Mouse (Mus musculus) midbrain, postnatal 0 days (tissue): Measurements from ENCODE around the gene Map3k6. TPM values are rescaled to one million over a fixed set of nuclear protein-coding genes. Genes with fewer than 3 reads are reported as not detected.
A peak's percentile ranks its signal among the peaks of the same experiment; 100 is the strongest.

ENCODE experiments used
- ATAC-seq: fragments of 200-750 bp; cut with Nextera tagmentation; 2 replicates; pipeline ENCODE4 v1.8.0; 2017; ENCODE audit warnings: moderate number of reproducible peaks, mild to moderate bottlenecking, moderate TSS enrichment, moderate library complexity; ENCODE audit not compliant: low FRiP score
- DNase-seq: peaks from one replicate; pipeline ENCODE4 v3.0.0-alpha.2; 2015; ENCODE audit warnings: low spot score
- H3K27ac ChIP-seq: fragments of 300-500 bp; sonication (generic); 2 replicates; pipeline ENCODE4 v1.5.1; 2014; ENCODE audit warnings: low read depth, mild to moderate bottlenecking, low read length, mixed read lengths
- H3K27me3 ChIP-seq: fragments of 300-500 bp; sonication (generic); 2 replicates; pipeline ENCODE4 v1.6.1; 2014; ENCODE audit warnings: low read length, control low read depth, mixed read lengths; ENCODE audit not compliant: insufficient read depth
- H3K36me3 ChIP-seq: fragments of 300-500 bp; sonication (generic); 2 replicates; pipeline ENCODE4 v1.6.1; 2014; ENCODE audit warnings: low read length, control low read depth, mixed read lengths; ENCODE audit not compliant: insufficient read depth
- H3K4me1 ChIP-seq: fragments of 300-500 bp; sonication (generic); 2 replicates; pipeline ENCODE4 v1.6.1; 2014; ENCODE audit warnings: mild to moderate bottlenecking, control low read depth, antibody characterized with exemption, low read length, mixed read lengths; ENCODE audit not compliant: insufficient read depth
- H3K4me2 ChIP-seq: fragments of 300-500 bp; sonication (generic); 2 replicates; pipeline ENCODE4 v1.6.1; 2014; ENCODE audit warnings: low read depth, mild to moderate bottlenecking, low read length, mixed read lengths; ENCODE audit not compliant: poor library complexity, severe bottlenecking
- H3K4me3 ChIP-seq: fragments of 300-500 bp; sonication (generic); 2 replicates; pipeline ENCODE4 v1.5.1; 2014; ENCODE audit warnings: low read depth, mild to moderate bottlenecking, low read length, moderate library complexity
- H3K9ac ChIP-seq: fragments of 300-500 bp; sonication (generic); replicated peaks from 2 replicates; pipeline ENCODE4 v1.6.1; 2014; ENCODE audit warnings: mild to moderate bottlenecking, low read length, moderate library complexity, mixed read lengths; ENCODE audit not compliant: poor library complexity, severe bottlenecking
- H3K9me3 ChIP-seq: fragments of 300-500 bp; sonication (generic); 2 replicates; pipeline ENCODE4 v1.6.1; 2016; ENCODE audit warnings: low read length, control low read depth
- CTCF ChIP-seq: IDR thresholded peaks from 2 replicates; pipeline ENCODE4 v1.5.1; 2016; ENCODE audit warnings: antibody characterized with exemption, mild to moderate bottlenecking
- WGBS: fragments of 180-500 bp; shearing (Covaris S2); extraction: QIAGEN DNeasy Blood & Tissue Kit; methylation state at CpG from one replicate; pipeline ENCODE4 v1.1.7; 2014; 5-methylcytosine and 5-hydroxymethylcytosine counted together
- polyA plus RNA-seq: library from polyadenylated mRNA; unstranded; fragments of >200 nt; fragmentation: Nextera tagmentation; extraction: Ambion mirVana; gene quantifications from 2 replicates; pipeline ENCODE4 v1.2.1, GENCODE M21; 2015
- total RNA-seq: library from RNA; depleted of rRNA; stranded (reverse); fragments of >200 nt; gene quantifications from 2 replicates; pipeline ENCODE4 v1.2.3, GENCODE M21; 2014

The Map3k6 gene
- total and polyA plus RNA-seq, 2 experiments from 2014 or later = 4.1 to 7.6 TPM

- Histone ChIP-seq H3K27ac (no peak overlapping the region), H3K9me3 (no peaks in the 10 kb centered on the region), H3K9ac (no peak overlapping the region), H3K4me3 (no peak overlapping the region), H3K4me2 (no peak overlapping the region), H3K4me1 (no peaks in the 10 kb centered on the region), H3K36me3 (peaks cover 46% of the 10 kb centered on the region), H3K27me3 (no peaks in the 10 kb centered on the region)
- WGBS = 90% methylated on average over 3 of the region's 3 CpGs
- no peak for ATAC-seq
- no peak for TF ChIP-seq CTCF
- DNase-seq = no peak
Measured at GRCm38 (mm10) chr4:133269596-133269995, 29.0 kb downstream of the Map3k6 start.

GRCm38 (mm10) chr4:133270929-133271328 lies 30.3 kb downstream of the Map3k6 start:
- H3K4me1 ChIP-seq = peaks cover 4% of the 10 kb centered on the region; the same call in 1 of the 2 replicates
- H3K36me3 ChIP-seq = peaks cover 43% of the 10 kb centered on the region
- H3K4me2 ChIP-seq = no peak overlapping the region
- H3K9me3 ChIP-seq = no peaks in the 10 kb centered on the region
- no peak overlapping the region for H3K4me3 ChIP-seq
- ATAC-seq (no peak), DNase-seq (no peak)
- no peak overlapping the region for H3K27ac ChIP-seq
- no peak overlapping the region for H3K9ac ChIP-seq
- TF ChIP-seq CTCF = no peak
- WGBS = 92% methylated on average over 9 of the region's 9 CpGs
- no peaks in the 10 kb centered on the region for H3K27me3 ChIP-seq

- Histone ChIP-seq H3K4me2 (peak within 1 kb of the TSS; percentile 72), H3K27me3 (no peaks in the 10 kb centered on the region), H3K9ac (peak within 1 kb of the TSS; percentile 89), H3K27ac (peak within 1 kb of the TSS; percentile 93), H3K4me1 (peaks cover 11% of the 10 kb centered on the region; the same call in 1 of the 2 replicates), H3K36me3 (0 out of 2 replicates have a peak, but pooled peaks cover 3% of the 10 kb centered on the region), H3K9me3 (no peaks in the 10 kb centered on the region), H3K4me3 (peak within 1 kb of the TSS; percentile 81)
- TF ChIP-seq CTCF = no peak
- peak; percentile 94 for ATAC-seq
- DNase-seq = peak; percentile 98
- WGBS = under 1% methylated on average over 66 of the region's 73 CpGs
Measured at GRCm38 (mm10) chr4:133277104-133278026, 36.7 kb downstream of the Map3k6 start, which contains the start of gene Tmem222. TSS of gene Tmem222 (minus strand) at chr4:133277792.

GRCm38 (mm10) chr4:133278067-133278466 lies 37.4 kb downstream of the Map3k6 start:
- 0 out of 2 replicates have a peak, but pooled peaks cover 3% of the 10 kb centered on the region for H3K36me3 ChIP-seq
- ATAC-seq (no peak), DNase-seq (no peak)
- H3K4me1 ChIP-seq = peaks cover 11% of the 10 kb centered on the region; the same call in 1 of the 2 replicates
- H3K27me3 ChIP-seq = no peaks in the 10 kb centered on the region
- peak overlapping the region; percentile 89; the same call in 1 of the 2 replicates for H3K9ac ChIP-seq
- TF ChIP-seq CTCF = no peak
- no peaks in the 10 kb centered on the region for H3K9me3 ChIP-seq
- H3K4me3 ChIP-seq = peak overlapping the region; percentile 81
- H3K27ac ChIP-seq = peak overlapping the region; percentile 93
- H3K4me2 ChIP-seq = peak overlapping the region; percentile 72
- 27% methylated on average over 6 of the region's 6 CpGs for WGBS

- Histone ChIP-seq H3K9ac (no peak overlapping the region), H3K4me1 (peaks cover 11% of the 10 kb centered on the region; the same call in 1 of the 2 replicates), H3K4me2 (peak overlapping the region; percentile 72; the same call in 1 of the 2 replicates), H3K9me3 (no peaks in the 10 kb centered on the region), H3K36me3 (0 out of 2 replicates have a peak, but pooled peaks cover 3% of the 10 kb centered on the region), H3K27ac (no peak overlapping the region), H3K4me3 (no peak overlapping the region; the same call in 1 of the 2 replicates), H3K27me3 (no peaks in the 10 kb centered on the region)
- no peak for ATAC-seq
- TF ChIP-seq CTCF = no peak
- DNase-seq = no peak
- 88% methylated on average over 3 of the region's 3 CpGs for WGBS
Measured at GRCm38 (mm10) chr4:133278482-133278881, 37.9 kb downstream of the Map3k6 start.

- ATAC-seq (no peak), DNase-seq (no peak)
- 45% methylated on average over 7 of the region's 7 CpGs for WGBS
- TF ChIP-seq CTCF = no peak
- no peaks in the 10 kb centered on the region for H3K9me3 ChIP-seq
- H3K4me2 ChIP-seq = no peak overlapping the region
- peaks cover 1% of the 10 kb centered on the region; the same call in 1 of the 2 replicates for H3K4me1 ChIP-seq
- no peak overlapping the region for H3K9ac ChIP-seq
- H3K4me3 ChIP-seq = no peak overlapping the region
- no peaks in the 10 kb centered on the region for H3K27me3 ChIP-seq
- no peaks in the 10 kb centered on the region for H3K36me3 ChIP-seq
- no peak overlapping the region for H3K27ac ChIP-seq
Measured at GRCm38 (mm10) chr4:133281513-133281912, 40.9 kb downstream of the Map3k6 start.
